Mouse (Mus musculus) midbrain, embryonic 13.5 days (tissue): ENCODE results near the gene Spint5. TPM values are rescaled to one million over a fixed set of nuclear protein-coding genes. Genes with fewer than 3 reads are reported as not detected.
"Not testable (repeated sequence)": the region's sequence is repeated elsewhere in the genome, so short reads cannot be mapped to it uniquely, and the experiment has no call there.

Source experiments
- ATAC-seq: fragments of 200-750 bp; cut with Nextera tagmentation; 2 replicates; pipeline ENCODE4 v1.8.0; 2017; ENCODE audit warnings: mild to moderate bottlenecking, moderate TSS enrichment, moderate library complexity
- H3K27ac ChIP-seq: fragments of 300-500 bp; sonication (generic); 2 replicates; pipeline ENCODE4 v1.5.1; 2015; ENCODE audit warnings: inconsistent platforms, mild to moderate bottlenecking, moderate library complexity
- H3K27me3 ChIP-seq: fragments of 300-500 bp; sonication (generic); 2 replicates; pipeline ENCODE4 v1.6.1; 2015; ENCODE audit warnings: mild to moderate bottlenecking, inconsistent platforms
- H3K36me3 ChIP-seq: fragments of 300-500 bp; sonication (generic); 2 replicates; pipeline ENCODE4 v1.6.1; 2015; ENCODE audit warnings: mild to moderate bottlenecking, inconsistent platforms
- H3K4me1 ChIP-seq: fragments of 300-500 bp; sonication (generic); replicated peaks from 2 replicates; pipeline ENCODE4 v1.6.1; 2015; ENCODE audit warnings: inconsistent platforms
- H3K4me2 ChIP-seq: fragments of 300-500 bp; sonication (generic); replicated peaks from 2 replicates; pipeline ENCODE4 v1.6.1; 2015; ENCODE audit warnings: moderate library complexity, mild to moderate bottlenecking, inconsistent platforms
- H3K4me3 ChIP-seq: fragments of 300-500 bp; sonication (generic); replicated peaks from 2 replicates; pipeline ENCODE4 v1.5.1; 2015; ENCODE audit warnings: mild to moderate bottlenecking, inconsistent platforms
- H3K9ac ChIP-seq: fragments of 300-500 bp; sonication (generic); replicated peaks from 2 replicates; pipeline ENCODE4 v1.6.1; 2015; ENCODE audit warnings: mild to moderate bottlenecking, inconsistent platforms
- H3K9me3 ChIP-seq: fragments of 300-500 bp; sonication (generic); 2 replicates; pipeline ENCODE4 v1.6.1; 2016; ENCODE audit warnings: mild to moderate bottlenecking, inconsistent platforms
- WGBS: fragments of 180-500 bp; shearing (Covaris S2); methylation state at CpG from one replicate; pipeline ENCODE4 v1.1.7; 2015; 5-methylcytosine and 5-hydroxymethylcytosine counted together
- polyA plus RNA-seq: library from polyadenylated mRNA; unstranded; fragments of >200 nt; fragmentation: Nextera tagmentation; extraction: Ambion mirVana; gene quantifications from 2 replicates; pipeline ENCODE4 v1.2.1, GENCODE M21; 2015

Spint5 gene
- polyA plus RNA-seq, 1 experiment from 2014 or later, result not detected

- no peak overlapping the region for H3K9ac ChIP-seq
- ATAC-seq, result no peak
- no peaks in the 10 kb centered on the region for H3K36me3 ChIP-seq
- no peaks in the 10 kb centered on the region for H3K4me1 ChIP-seq
- no peaks in the 10 kb centered on the region for H3K27me3 ChIP-seq
- no peak overlapping the region for H3K4me3 ChIP-seq
- H3K27ac ChIP-seq, result no peak overlapping the region
- H3K4me2 ChIP-seq, result no peak overlapping the region
- H3K9me3 ChIP-seq, result no peaks in the 10 kb centered on the region
- WGBS, result 70% methylated on average over 5 of the region's 5 CpGs
These were observed 10.9 kb upstream of the Spint5 start for GRCm38 (mm10) chr2:164704235-164704634.

GRCm38 (mm10) chr2:164705328-164705727 lies 9.8 kb upstream of the Spint5 start:
- no peaks in the 10 kb centered on the region for H3K4me1 ChIP-seq
- 88% methylated on average over 6 of the region's 6 CpGs for WGBS
- no peak for ATAC-seq

GRCm38 (mm10) chr2:164705991-164706390 lies 9.1 kb upstream of the Spint5 start:
- no peak overlapping the region for H3K27ac ChIP-seq
- H3K36me3 ChIP-seq, result no peaks in the 10 kb centered on the region
- 90% methylated on average over 14 of the region's 14 CpGs for WGBS
- H3K4me2 ChIP-seq, result no peak overlapping the region
- H3K4me3 ChIP-seq, result no peak overlapping the region
- no peak for ATAC-seq
- no peaks in the 10 kb centered on the region for H3K4me1 ChIP-seq
- H3K9me3 ChIP-seq, result no peaks in the 10 kb centered on the region
- no peaks in the 10 kb centered on the region for H3K27me3 ChIP-seq
- no peak overlapping the region for H3K9ac ChIP-seq

More at GRCm38 (mm10) chr2:164705328-164705727, 9.8 kb upstream of the Spint5 start:
- no peaks in the 10 kb centered on the region for H3K27me3 ChIP-seq
- no peak overlapping the region for H3K9ac ChIP-seq
- H3K4me3 ChIP-seq, result no peak overlapping the region
- H3K9me3 ChIP-seq, result no peaks in the 10 kb centered on the region
- no peaks in the 10 kb centered on the region for H3K36me3 ChIP-seq
- no peak overlapping the region for H3K4me2 ChIP-seq
- H3K27ac ChIP-seq, result no peak overlapping the region

GRCm38 (mm10) chr2:164716194-164716786 lies 1.2 kb downstream of the Spint5 start:
- H3K9me3 ChIP-seq, H3K4me3 ChIP-seq, ATAC-seq: not testable (repeated sequence)

GRCm38 (mm10) chr2:164723276-164723675 lies 8.2 kb downstream of the Spint5 start:
- 57% methylated on average over 4 of the region's 4 CpGs for WGBS
- ATAC-seq, result no peak
- Histone ChIP-seq H3K36me3 (no peaks in the 10 kb centered on the region), H3K9ac (no peak overlapping the region), H3K4me3 (no peak overlapping the region), H3K27me3 (no peaks in the 10 kb centered on the region), H3K4me2 (no peak overlapping the region), H3K9me3 (no peaks in the 10 kb centered on the region), H3K27ac (no peak overlapping the region), H3K4me1 (no peaks in the 10 kb centered on the region)

More at GRCm38 (mm10) chr2:164716194-164716786, 1.2 kb downstream of the Spint5 start:
- not testable (repeated sequence) for H3K4me1 ChIP-seq, H3K36me3 ChIP-seq, H3K27me3 ChIP-seq, H3K9ac ChIP-seq, H3K27ac ChIP-seq, H3K4me2 ChIP-seq
- 94% methylated on average over 23 of the region's 23 CpGs for WGBS

GRCm38 (mm10) chr2:164725895-164726619 lies 11.0 kb downstream of the Spint5 start:
- Histone ChIP-seq H3K4me3 (no peak overlapping the region), H3K36me3 (no peaks in the 10 kb centered on the region), H3K27me3 (no peaks in the 10 kb centered on the region), H3K4me1 (no peaks in the 10 kb centered on the region), H3K4me2 (no peak overlapping the region), H3K9ac (no peak overlapping the region), H3K27ac (no peak overlapping the region), H3K9me3 (no peaks in the 10 kb centered on the region)
- 31% methylated on average over 6 of the region's 6 CpGs for WGBS
- ATAC-seq, result no peak

GRCm38 (mm10) chr2:164731719-164732118 lies 16.6 kb downstream of the Spint5 start:
- Histone ChIP-seq H3K27me3 (no peaks in the 10 kb centered on the region), H3K27ac (no peak overlapping the region), H3K9me3 (no peaks in the 10 kb centered on the region), H3K4me2 (no peak overlapping the region), H3K4me3 (no peak overlapping the region), H3K36me3 (no peaks in the 10 kb centered on the region), H3K9ac (no peak overlapping the region), H3K4me1 (no peaks in the 10 kb centered on the region)
- no peak for ATAC-seq
- 86% methylated on average over 5 of the region's 5 CpGs for WGBS

GRCm38 (mm10) chr2:164733259-164733658 lies 18.2 kb downstream of the Spint5 start:
- H3K27ac ChIP-seq, result no peak overlapping the region
- H3K9ac ChIP-seq, result no peak overlapping the region
- no peak overlapping the region for H3K4me3 ChIP-seq
- H3K4me2 ChIP-seq, result no peak overlapping the region
- H3K4me1 ChIP-seq, result no peaks in the 10 kb centered on the region
- H3K36me3 ChIP-seq, result no peaks in the 10 kb centered on the region
- no peaks in the 10 kb centered on the region for H3K9me3 ChIP-seq
- no peaks in the 10 kb centered on the region for H3K27me3 ChIP-seq
- 93% methylated on average over 2 of the region's 2 CpGs for WGBS
- no peak for ATAC-seq

GRCm38 (mm10) chr2:164734839-164735238 lies 19.7 kb downstream of the Spint5 start:
- Histone ChIP-seq H3K4me3 (no peak overlapping the region), H3K27ac (no peak overlapping the region), H3K27me3 (no peaks in the 10 kb centered on the region), H3K9me3 (no peaks in the 10 kb centered on the region), H3K4me1 (no peaks in the 10 kb centered on the region), H3K36me3 (no peaks in the 10 kb centered on the region), H3K4me2 (no peak overlapping the region), H3K9ac (no peak overlapping the region)
- no peak for ATAC-seq
- WGBS, result 87% methylated on average over 5 of the region's 5 CpGs

- Histone ChIP-seq H3K27me3 (no peaks in the 10 kb centered on the region), H3K9me3 (no peaks in the 10 kb centered on the region), H3K27ac (no peak overlapping the region), H3K4me1 (no peaks in the 10 kb centered on the region), H3K36me3 (no peaks in the 10 kb centered on the region), H3K9ac (no peak overlapping the region), H3K4me3 (no peak overlapping the region), H3K4me2 (no peak overlapping the region)
- ATAC-seq, result no peak
- WGBS, result 94% methylated on average over 5 of the region's 5 CpGs
These were observed 20.3 kb downstream of the Spint5 start for GRCm38 (mm10) chr2:164735446-164735845.

- Histone ChIP-seq H3K4me1 (no peaks in the 10 kb centered on the region), H3K36me3 (no peaks in the 10 kb centered on the region), H3K9ac (no peak overlapping the region), H3K4me3 (no peak overlapping the region), H3K4me2 (no peak overlapping the region), H3K27ac (no peak overlapping the region), H3K9me3 (no peaks in the 10 kb centered on the region), H3K27me3 (no peaks in the 10 kb centered on the region)
- 74% methylated on average over 3 of the region's 3 CpGs for WGBS
- ATAC-seq, result no peak
These were observed 22.4 kb downstream of the Spint5 start for GRCm38 (mm10) chr2:164737377-164738090.

- H3K27ac ChIP-seq, result no peak overlapping the region
These were observed 24.8 kb downstream of the Spint5 start for GRCm38 (mm10) chr2:164739876-164740275.

More at GRCm38 (mm10) chr2:164739876-164740275, 24.8 kb downstream of the Spint5 start:
- Histone ChIP-seq H3K4me2 (no peak overlapping the region), H3K4me3 (no peak overlapping the region), H3K9me3 (no peaks in the 10 kb centered on the region), H3K4me1 (peaks cover 1% of the 10 kb centered on the region), H3K9ac (no peak overlapping the region), H3K36me3 (no peaks in the 10 kb centered on the region), H3K27me3 (no peaks in the 10 kb centered on the region)
- 63% methylated on average over 7 of the region's 7 CpGs for WGBS
- ATAC-seq, result no peak
